In genomic region chr12:72236564-72237011, GRCm38 (mm10) we compare ENCODE assay signal across 8 mouse cellular contexts. TPM values are rescaled to one million over a fixed set of nuclear protein-coding genes. Genes with fewer than 3 reads are reported as not detected.
DNase-seq lines count a peak whose midpoint lies in the region; ATAC-seq and TF ChIP-seq lines count a peak whose summit lies in the region.

No protein-coding gene starts in this region.

- DNase-seq in kidney, adult 11 months, result no peak
- peak; percentile 94 for DNase-seq in embryo, embryonic 11 days
- peak; percentile 31 to 53 for DNase-seq in gastrocnemius, postnatal 4 days (ENCODE audit: low spot score in 2 of 2)
- DNase-seq in limb, embryonic 14.5 days (ENCODE audit: low spot score), result peak; percentile 71
- DNase-seq in yolk sac, embryonic 10.5 days (ENCODE audit: low spot score), result peak; percentile 37

- H3K9me3 ChIP-seq in kidney, embryonic 16.5 days (ENCODE audit: low read length), result no peaks in the 10 kb centered on the region
- H3K9me3 ChIP-seq in intestine, embryonic 16.5 days (ENCODE audit: control insufficient read depth, low read length), result no peaks in the 10 kb centered on the region
- no peaks in the 10 kb centered on the region for H3K9me3 ChIP-seq in limb, embryonic 14.5 days (ENCODE audit: control insufficient read depth, low read length)
- H3K9me3 ChIP-seq in neural tube, embryonic 12.5 days, result no peaks in the 10 kb centered on the region

- no peak overlapping the region for H3K27ac ChIP-seq in kidney, embryonic 16.5 days (ENCODE audit: low read length)
- no peak overlapping the region for H3K27ac ChIP-seq in intestine, embryonic 16.5 days (ENCODE audit: low read length)
- H3K27ac ChIP-seq in limb, embryonic 14.5 days (replicated peaks; ENCODE audit: low read depth, low read length), result no peak overlapping the region
- peak overlapping the region; percentile 88 for H3K27ac ChIP-seq in neural tube, embryonic 12.5 days

- peak overlapping the region; percentile 52 for H3K4me3 ChIP-seq in kidney, embryonic 16.5 days (ENCODE audit: low read length)
- peak overlapping the region; percentile 44 for H3K4me3 ChIP-seq in intestine, embryonic 16.5 days (ENCODE audit: low read length)
- peak overlapping the region; percentile 48 for H3K4me3 ChIP-seq in limb, embryonic 14.5 days (replicated peaks; ENCODE audit: low read length)
- H3K4me3 ChIP-seq in neural tube, embryonic 12.5 days, result peak overlapping the region; percentile 64

- H3K4me2 ChIP-seq in kidney, embryonic 16.5 days (replicated peaks; ENCODE audit: low read depth, low read length), result peak overlapping the region; percentile 85
- H3K4me2 ChIP-seq in intestine, embryonic 16.5 days (ENCODE audit: low read depth, low read length), result peak overlapping the region; percentile 90
- peak overlapping the region; percentile 92 for H3K4me2 ChIP-seq in limb, embryonic 14.5 days (replicated peaks; ENCODE audit: low read depth, low read length, severe bottlenecking)
- H3K4me2 ChIP-seq in neural tube, embryonic 12.5 days (replicated peaks), result peak overlapping the region; percentile 64

- H3K9ac ChIP-seq in kidney, embryonic 16.5 days (replicated peaks; ENCODE audit: low read length), result peak overlapping the region; percentile 49
- H3K9ac ChIP-seq in intestine, embryonic 16.5 days (ENCODE audit: low read depth, low read length), result peak overlapping the region; percentile 36; the same call in 1 of the 2 replicates
- H3K9ac ChIP-seq in limb, embryonic 14.5 days (ENCODE audit: low read depth, low read length, severe bottlenecking), result peak overlapping the region; percentile 47
- peak overlapping the region; percentile 82 for H3K9ac ChIP-seq in neural tube, embryonic 12.5 days

- peaks cover 32% of the 10 kb centered on the region for H3K27me3 ChIP-seq in kidney, embryonic 16.5 days (ENCODE audit: insufficient read depth, low read length)
- peaks cover 11% of the 10 kb centered on the region; the same call in 1 of the 2 replicates for H3K27me3 ChIP-seq in intestine, embryonic 16.5 days (replicated peaks; ENCODE audit: control insufficient read depth, insufficient read depth, low read length)
- H3K27me3 ChIP-seq in limb, embryonic 14.5 days (ENCODE audit: control insufficient read depth, insufficient read depth, low read length), result peaks cover 13% of the 10 kb centered on the region
- peaks cover 3% of the 10 kb centered on the region; the same call in 1 of the 2 replicates for H3K27me3 ChIP-seq in neural tube, embryonic 12.5 days (replicated peaks)

- H3K36me3 ChIP-seq in kidney, embryonic 16.5 days (ENCODE audit: insufficient read depth, low read length), result no peaks in the 10 kb centered on the region
- H3K36me3 ChIP-seq in intestine, embryonic 16.5 days (ENCODE audit: control insufficient read depth, insufficient read depth, low read length), result no peaks in the 10 kb centered on the region
- H3K36me3 ChIP-seq in limb, embryonic 14.5 days (ENCODE audit: control insufficient read depth, insufficient read depth, low read length), result no peaks in the 10 kb centered on the region
- no peaks in the 10 kb centered on the region for H3K36me3 ChIP-seq in neural tube, embryonic 12.5 days

- H3K4me1 ChIP-seq in kidney, embryonic 16.5 days (ENCODE audit: insufficient read depth, low read length), result peaks cover 5% of the 10 kb centered on the region; the same call in 1 of the 2 replicates
- no peaks in the 10 kb centered on the region for H3K4me1 ChIP-seq in intestine, embryonic 16.5 days (ENCODE audit: control insufficient read depth, insufficient read depth, low read length)
- no peaks in the 10 kb centered on the region for H3K4me1 ChIP-seq in limb, embryonic 14.5 days (ENCODE audit: control insufficient read depth, insufficient read depth, low read length)
- peaks cover 16% of the 10 kb centered on the region for H3K4me1 ChIP-seq in neural tube, embryonic 12.5 days

- ATAC-seq in kidney, embryonic 16.5 days (ENCODE audit: low FRiP score, low TSS enrichment), result peak; percentile 93
- ATAC-seq in intestine, embryonic 16.5 days, result peak; percentile 92
- ATAC-seq in limb, embryonic 14.5 days (ENCODE audit: low FRiP score, low read depth), result peak; percentile 87
- ATAC-seq in neural tube, embryonic 12.5 days (ENCODE audit: low FRiP score, low read depth), result peak; percentile 94

- no peak for TF ChIP-seq POLR2A in limb, embryonic 14.5 days (IDR thresholded peaks at IDR 0.05; ENCODE audit: borderline replicate concordance, extremely low read depth, insufficient read depth, insufficient read length)

- WGBS in kidney, embryonic 16.5 days, result under 1% methylated on average over 55 of the region's 56 CpGs
- WGBS in intestine, embryonic 16.5 days, result under 1% methylated on average over 56 of the region's 56 CpGs
- WGBS in limb, embryonic 14.5 days, result under 1% methylated on average over 48 of the region's 56 CpGs
- WGBS in neural tube, embryonic 12.5 days, result 1% methylated on average over 56 of the region's 56 CpGs

RNA-seq across cellular contexts. Expression of gene Ccdc175, which starts 51.8 kb away (rescaled TPM):
- polyA plus RNA-seq in kidney, embryonic 16.5 days (2015; fragmentation: Nextera tagmentation; extraction: Ambion mirVana), result not detected in 2 replicates
- total RNA-seq in gastrocnemius, postnatal 4 days (2021), result not detected
- not detected in 2 replicates for polyA plus RNA-seq in intestine, embryonic 16.5 days (2015; fragmentation: Nextera tagmentation; extraction: Ambion mirVana)
- polyA plus RNA-seq in limb, embryonic 14.5 days (2012; rRNA removed), result not detected in 2 replicates
- not detected in 2 replicates for polyA plus RNA-seq in limb, embryonic 14.5 days (2014; fragmentation: Nextera tagmentation; extraction: Ambion mirVana)
- not detected in 2 replicates for polyA plus RNA-seq in neural tube, embryonic 12.5 days (2016; fragmentation: Nextera tagmentation; extraction: Ambion mirVana)
